Mouse (Mus musculus) liver, adult (tissue): ENCODE results near the gene Cdca3.

Source experiments
- GATA4 ChIP-seq: IDR thresholded peaks from 2 replicates; pipeline ENCODE4 v1.6.1; 2014; ENCODE audit warnings: mild to moderate bottlenecking, low read length; ENCODE audit not compliant: insufficient replicate concordance

Cdca3 gene

GRCm38 (mm10) chr6:124817125-124817524 is 12.2 kb upstream of the Cdca3 start:
- TF ChIP-seq GATA4 = no peak

GRCm38 (mm10) chr6:124817563-124817962 is 11.8 kb upstream of the Cdca3 start:
- TF ChIP-seq GATA4 = no peak

- no peak for TF ChIP-seq GATA4
Observed at GRCm38 (mm10) chr6:124817971-124818370, 11.4 kb upstream of the Cdca3 start.

GRCm38 (mm10) chr6:124820891-124821290 is 8.5 kb upstream of the Cdca3 start:
- no peak for TF ChIP-seq GATA4

- TF ChIP-seq GATA4 = no peak
Observed at GRCm38 (mm10) chr6:124822049-124822448, 7.3 kb upstream of the Cdca3 start.

GRCm38 (mm10) chr6:124828101-124828592 is 1.2 kb upstream of the Cdca3 start:
- no peak for TF ChIP-seq GATA4

- no peak for TF ChIP-seq GATA4
Observed at GRCm38 (mm10) chr6:124829799-124830700, 703 bp downstream of the Cdca3 start.

- no peak for TF ChIP-seq GATA4
Observed at GRCm38 (mm10) chr6:124831649-124832048, 2.3 kb downstream of the Cdca3 start.

- TF ChIP-seq GATA4 = no peak
Observed at GRCm38 (mm10) chr6:124834512-124835081, 5.2 kb downstream of the Cdca3 start.

GRCm38 (mm10) chr6:124835531-124835930 is 6.2 kb downstream of the Cdca3 start:
- no peak for TF ChIP-seq GATA4

GRCm38 (mm10) chr6:124836411-124836810 is 7.1 kb downstream of the Cdca3 start:
- no peak for TF ChIP-seq GATA4

GRCm38 (mm10) chr6:124839805-124840204 is 10.5 kb downstream of the Cdca3 start:
- no peak for TF ChIP-seq GATA4

GRCm38 (mm10) chr6:124840241-124841167 is 11.2 kb downstream of the Cdca3 start, which contains the start of gene Gnb3:
TSS of gene Gnb3 (minus strand) at chr6:124840275.
- TF ChIP-seq GATA4 = no peak

GRCm38 (mm10) chr6:124847305-124847704 is 18.0 kb downstream of the Cdca3 start:
- TF ChIP-seq GATA4 = no peak

GRCm38 (mm10) chr6:124850535-124850934 is 21.2 kb downstream of the Cdca3 start:
- no peak for TF ChIP-seq GATA4
